Mouse (Mus musculus) spleen, adult 2 months (tissue): ENCODE data around the gene Bax.

Source experiments
- CTCF ChIP-seq: fragments of 200-500 bp; IDR thresholded peaks from 2 replicates; pipeline ENCODE4 v1.5.1; 2011; ENCODE audit warnings: mild to moderate bottlenecking, inconsistent platforms; ENCODE audit not compliant: insufficient read depth, insufficient read length, insufficient replicate concordance; ENCODE audit errors: extremely low read depth
- POLR2A ChIP-seq: fragments of 200-500 bp; IDR thresholded peaks from 2 replicates; pipeline ENCODE4 v1.6.1; 2011; ENCODE audit warnings: low read depth, low read length, inconsistent platforms

DNA sequence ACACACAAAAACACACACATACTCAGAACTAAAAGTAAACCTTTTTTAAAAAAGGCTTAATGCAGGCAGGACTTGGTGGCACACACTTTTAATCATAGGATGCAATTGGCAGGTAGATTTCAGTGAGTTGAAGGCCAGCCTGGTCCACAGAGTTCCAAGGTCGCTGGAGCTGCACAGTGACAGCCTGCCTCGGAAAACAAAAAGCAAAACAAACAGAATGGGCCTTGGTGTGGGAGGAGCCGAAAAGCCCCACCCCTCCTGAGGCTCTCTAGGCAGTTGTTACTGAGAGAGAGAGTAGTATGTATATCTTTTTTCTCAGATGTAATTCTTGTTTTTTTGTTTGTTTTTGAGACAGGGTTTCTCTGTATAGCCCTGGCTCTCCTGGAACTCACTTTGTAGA, 24.6 kb upstream of the Bax start:
- TF ChIP-seq CTCF (no peak), POLR2A (no peak)
